Mouse (Mus musculus) splenic B cell, adult 2 months (primary cell): ENCODE data around the gene Cfap126.
"Not testable (repeated sequence)": the region's sequence is repeated elsewhere in the genome, so short reads cannot be mapped to it uniquely, and the experiment has no call there.

Source experiments
- DNase-seq: peaks from one replicate; pipeline ENCODE4 v3.0.0-alpha.2; 2011; ENCODE audit warnings: low read depth, low spot score
- H3K27me3 ChIP-seq: 2 replicates; pipeline ENCODE4 v1.6.1; 2012; ENCODE audit warnings: mild to moderate bottlenecking, low read length, moderate library complexity, mixed read lengths; ENCODE audit not compliant: control insufficient read depth, poor library complexity, insufficient read depth, severe bottlenecking
- H3K36me3 ChIP-seq: 2 replicates; pipeline ENCODE4 v1.6.1; 2012; ENCODE audit warnings: mild to moderate bottlenecking, low read length, moderate library complexity, mixed read lengths; ENCODE audit not compliant: control insufficient read depth, poor library complexity, insufficient read depth, severe bottlenecking

Gene Cfap126

GRCm38 (mm10) chr1:171129251-171129650 lies 15.5 kb downstream of the Cfap126 start:
- Histone ChIP-seq H3K27me3 (no peaks in the 10 kb centered on the region), H3K36me3 (peaks cover under 1% of the 10 kb centered on the region; the same call in 1 of the 2 replicates)
- no peak for DNase-seq

GRCm38 (mm10) chr1:171130971-171131370 lies 17.3 kb downstream of the Cfap126 start:
- DNase-seq = no peak
- H3K27me3 ChIP-seq = no peaks in the 10 kb centered on the region
- peaks cover 4% of the 10 kb centered on the region; the same call in 1 of the 2 replicates for H3K36me3 ChIP-seq

DNA sequence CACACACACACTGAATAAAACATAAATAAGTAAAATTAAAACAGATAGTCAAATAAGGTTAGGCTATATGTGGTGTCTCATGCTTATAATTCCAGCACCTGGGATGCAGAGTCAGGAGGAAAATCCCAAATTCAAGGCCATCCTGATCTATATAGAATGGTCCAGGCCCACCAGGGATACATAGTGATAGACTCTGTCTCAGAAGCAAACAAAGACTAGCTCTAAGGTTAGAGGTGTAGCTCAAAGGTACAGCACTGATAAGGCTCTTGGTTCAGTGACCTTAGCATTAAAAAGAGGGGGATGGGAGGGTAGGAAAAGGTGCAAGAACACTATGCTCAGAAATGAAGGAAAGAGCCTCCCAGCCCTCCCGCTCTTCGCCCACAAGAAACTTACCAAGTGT lies 21.9 kb downstream of the Cfap126 start:
- H3K27me3 ChIP-seq = no peaks in the 10 kb centered on the region
- DNase-seq = no peak
- peaks cover 7% of the 10 kb centered on the region; the same call in 1 of the 2 replicates for H3K36me3 ChIP-seq

GRCm38 (mm10) chr1:171137486-171138155 lies 23.9 kb downstream of the Cfap126 start:
- H3K36me3 ChIP-seq, DNase-seq, H3K27me3 ChIP-seq: not testable (repeated sequence)

- DNase-seq, H3K36me3 ChIP-seq, H3K27me3 ChIP-seq: not testable (repeated sequence)
Measured at GRCm38 (mm10) chr1:171142981-171143380, 29.3 kb downstream of the Cfap126 start.

GRCm38 (mm10) chr1:171149974-171150760 lies 36.4 kb downstream of the Cfap126 start, which contains the start of the genes Sdhc and Mpz:
Gene Sdhc, minus strand, starts transcription at chr1:171150603.
Gene Mpz, plus strand, starts transcription at chr1:171150711.
- no peaks in the 10 kb centered on the region for H3K27me3 ChIP-seq
- peak; percentile 97 for DNase-seq

GRCm38 (mm10) chr1:171150838-171151391 lies 37.2 kb downstream of the Cfap126 start:
- Histone ChIP-seq H3K36me3 (no peaks in the 10 kb centered on the region), H3K27me3 (no peaks in the 10 kb centered on the region)
- no peak for DNase-seq

More at GRCm38 (mm10) chr1:171149974-171150760, 36.4 kb downstream of the Cfap126 start, which contains the start of the genes Sdhc and Mpz:
- no peaks in the 10 kb centered on the region for H3K36me3 ChIP-seq

DNA sequence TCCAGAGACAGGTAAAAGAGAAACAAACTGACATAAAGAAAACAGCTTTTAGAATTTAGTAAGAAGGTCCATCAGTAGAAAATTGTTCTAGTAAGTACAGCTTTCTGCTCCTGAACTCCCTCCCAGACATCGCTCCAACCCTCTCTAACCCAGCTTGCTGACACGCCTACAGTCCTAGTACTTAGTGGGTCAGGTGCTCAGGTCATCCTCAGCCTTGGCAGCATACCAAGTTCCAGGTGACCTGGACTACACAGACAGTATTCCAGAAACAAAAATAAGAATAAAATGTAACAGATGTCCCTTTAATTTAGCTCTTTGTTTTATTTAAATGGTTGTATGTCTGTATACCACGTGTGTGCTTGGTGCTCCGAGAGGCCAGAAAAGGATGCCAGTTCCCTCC lies 38.2 kb downstream of the Cfap126 start:
- DNase-seq = no peak
- Histone ChIP-seq H3K27me3 (no peaks in the 10 kb centered on the region), H3K36me3 (no peaks in the 10 kb centered on the region)

DNA sequence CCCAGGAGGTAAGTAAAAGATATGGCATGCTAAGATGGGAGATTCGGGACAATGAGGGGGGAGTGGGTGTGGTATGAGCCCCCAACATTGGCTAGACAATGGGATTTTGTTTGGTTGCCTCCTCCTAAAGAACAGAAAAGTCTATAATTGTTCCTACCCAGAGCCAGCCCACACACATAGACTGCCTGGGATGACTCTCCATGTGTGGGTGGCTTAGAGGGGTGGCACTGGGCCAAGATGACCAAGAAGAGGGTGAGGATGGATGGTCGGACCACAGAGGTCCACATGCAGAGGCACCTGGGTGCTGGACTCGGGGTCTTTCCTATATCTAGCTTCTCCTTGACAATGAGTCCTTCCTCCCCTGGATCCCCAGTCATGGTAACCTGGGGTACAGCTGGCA lies 42.9 kb downstream of the Cfap126 start:
- no peak for DNase-seq
- H3K27me3 ChIP-seq = no peaks in the 10 kb centered on the region
- H3K36me3 ChIP-seq = no peaks in the 10 kb centered on the region

DNA sequence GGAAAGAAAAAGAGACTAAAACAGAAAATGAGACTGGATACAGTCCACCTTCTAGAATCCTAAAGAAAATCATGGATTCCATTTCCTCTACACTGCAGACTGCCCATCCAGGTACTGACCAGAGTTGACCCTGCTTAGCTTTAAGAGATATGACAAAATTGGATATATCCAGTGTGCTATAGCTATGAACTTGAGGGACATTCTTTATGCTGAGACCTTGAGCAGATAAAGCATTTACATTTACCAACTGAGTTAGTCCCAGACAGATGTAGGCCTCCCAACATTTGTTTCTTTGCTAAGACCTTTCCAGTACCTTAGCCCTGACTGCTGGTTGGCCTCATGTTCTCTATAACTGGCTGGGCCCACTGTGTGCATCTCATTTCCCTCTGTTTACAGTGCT lies 44.2 kb downstream of the Cfap126 start:
- H3K27me3 ChIP-seq = no peaks in the 10 kb centered on the region
- no peak for DNase-seq
- no peaks in the 10 kb centered on the region for H3K36me3 ChIP-seq

- no peaks in the 10 kb centered on the region for H3K27me3 ChIP-seq
- H3K36me3 ChIP-seq = no peaks in the 10 kb centered on the region
- DNase-seq = peak; percentile 15
Measured at GRCm38 (mm10) chr1:171159485-171159975, 45.8 kb downstream of the Cfap126 start.

- H3K36me3 ChIP-seq = no peaks in the 10 kb centered on the region
- DNase-seq = no peak
- H3K27me3 ChIP-seq = peaks cover 1% of the 10 kb centered on the region; the same call in 1 of the 2 replicates
Measured at GRCm38 (mm10) chr1:171162526-171162925, 48.8 kb downstream of the Cfap126 start.

DNA sequence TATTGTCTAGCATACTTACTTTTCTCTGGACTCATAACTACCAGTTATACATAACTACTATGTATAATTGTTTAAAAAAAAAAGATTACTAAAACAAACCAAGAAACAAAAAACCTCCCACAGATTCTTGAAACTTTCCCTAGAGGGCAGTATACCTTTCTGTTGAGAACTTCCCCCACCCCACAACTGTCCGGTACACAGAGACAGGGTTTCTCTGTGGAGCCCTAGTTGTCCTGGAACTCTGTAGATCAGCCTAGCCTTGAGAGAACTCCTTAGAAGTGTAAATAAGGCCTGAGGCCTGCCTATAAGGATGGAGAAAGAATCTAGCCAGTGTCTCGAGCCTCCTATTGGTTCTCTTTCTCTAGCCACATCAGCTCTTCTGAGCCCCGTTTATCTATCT lies 50.5 kb downstream of the Cfap126 start:
- peak; percentile 35 for DNase-seq
- Histone ChIP-seq H3K27me3 (peaks cover 1% of the 10 kb centered on the region; the same call in 1 of the 2 replicates), H3K36me3 (no peaks in the 10 kb centered on the region)

DNA sequence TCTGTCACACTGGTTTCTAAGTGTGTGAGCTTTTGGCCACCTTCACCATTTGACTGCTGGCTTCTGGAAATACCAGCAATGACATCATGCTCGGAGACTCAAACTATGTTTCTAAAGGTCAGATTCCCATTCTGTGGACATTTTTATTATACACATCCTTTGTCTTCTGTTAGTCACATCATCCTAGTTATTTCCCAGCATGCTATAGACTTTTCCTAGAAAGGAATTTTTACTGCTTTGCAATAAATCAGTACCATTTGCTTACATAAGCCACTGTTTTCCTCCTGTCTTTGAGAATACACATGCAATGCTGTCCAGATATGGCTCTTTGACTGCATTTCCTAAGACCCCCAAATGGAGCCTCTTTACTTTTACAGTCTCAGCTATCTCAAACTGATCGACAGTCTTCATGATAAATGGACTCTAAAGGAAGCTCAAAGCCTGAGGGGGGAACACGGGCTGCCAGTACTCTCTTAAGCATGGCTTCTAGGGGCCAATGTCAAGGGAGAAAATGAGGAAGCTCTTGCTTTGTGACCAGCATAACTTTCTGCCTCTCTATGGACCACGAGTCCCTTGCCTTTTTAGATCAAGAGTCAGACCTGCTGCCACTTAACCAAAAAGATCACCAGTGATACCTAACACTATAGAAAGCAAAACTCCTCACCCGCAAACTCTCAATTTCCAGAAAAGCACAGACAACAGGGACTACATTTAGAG lies 52.1 kb downstream of the Cfap126 start:
- DNase-seq = no peak
- Histone ChIP-seq H3K36me3 (no peaks in the 10 kb centered on the region), H3K27me3 (peaks cover 1% of the 10 kb centered on the region; the same call in 1 of the 2 replicates)
